Mouse (Mus musculus) right cerebral cortex, postnatal 36 days (tissue): ENCODE data around the gene Rac3.

Source experiments
- DNase-seq, 2 experiments: peaks; one replicate each; pipeline ENCODE4 v3.0.0; 2022; ENCODE audit warnings: low spot score in 2 of 2, mixed read lengths in 1 of 2

The Rac3 gene

GRCm38 (mm10) chr11:120706120-120706519 is 15.2 kb upstream of the Rac3 start:
- no peak for DNase-seq

GRCm38 (mm10) chr11:120707225-120707624 is 14.0 kb upstream of the Rac3 start:
- DNase-seq, result no peak

GRCm38 (mm10) chr11:120707969-120708368 is 13.3 kb upstream of the Rac3 start:
- no peak for DNase-seq

- no peak for DNase-seq
Observed at GRCm38 (mm10) chr11:120709551-120709950, 11.7 kb upstream of the Rac3 start.

- no peak for DNase-seq
Observed at GRCm38 (mm10) chr11:120710672-120711071, 10.6 kb upstream of the Rac3 start.

GRCm38 (mm10) chr11:120711980-120712604 is 9.2 kb upstream of the Rac3 start:
- DNase-seq, result no peak

- no peak for DNase-seq
Observed at GRCm38 (mm10) chr11:120712771-120713568, 8.3 kb upstream of the Rac3 start.

- peak; percentile 97 to 99 for DNase-seq
Observed at GRCm38 (mm10) chr11:120713580-120714518, 7.4 kb upstream of the Rac3 start, which contains the start of the genes Cenpx and Lrrc45. Gene Cenpx (minus strand): TSS chr11:120713738. Gene Lrrc45 (plus strand): TSS chr11:120713925.

- no peak for DNase-seq
Observed at GRCm38 (mm10) chr11:120714546-120714945, 6.7 kb upstream of the Rac3 start.

GRCm38 (mm10) chr11:120715131-120715530 is 6.1 kb upstream of the Rac3 start:
- DNase-seq, result no peak

- DNase-seq, result no peak
Observed at GRCm38 (mm10) chr11:120719242-120719641, 2.0 kb upstream of the Rac3 start.

GRCm38 (mm10) chr11:120719841-120720376 is 1.4 kb upstream of the Rac3 start:
- no peak for DNase-seq

- DNase-seq, result peak; percentile 44 to 74
Observed at GRCm38 (mm10) chr11:120720450-120720849, 820 bp upstream of the Rac3 start.

GRCm38 (mm10) chr11:120722067-120722630 is 879 bp downstream of the Rac3 start:
- DNase-seq, result no peak

- DNase-seq, result no peak
Observed at GRCm38 (mm10) chr11:120722761-120723382, 1.6 kb downstream of the Rac3 start.

- DNase-seq, result no peak
Observed at GRCm38 (mm10) chr11:120723509-120723908, 2.2 kb downstream of the Rac3 start.

- no peak for DNase-seq
Observed at GRCm38 (mm10) chr11:120726243-120727168, 5.2 kb downstream of the Rac3 start.

GRCm38 (mm10) chr11:120727169-120727527 is 5.9 kb downstream of the Rac3 start, which contains the start of gene Dcxr:
Gene Dcxr (minus strand): TSS chr11:120727281.
- DNase-seq, result peak; percentile 53 to 58

- no peak for DNase-seq
Observed at GRCm38 (mm10) chr11:120727564-120727963, 6.3 kb downstream of the Rac3 start.
